Mouse (Mus musculus): ENCODE data around the gene Lamc3.

Lamc3 gene

DNA sequence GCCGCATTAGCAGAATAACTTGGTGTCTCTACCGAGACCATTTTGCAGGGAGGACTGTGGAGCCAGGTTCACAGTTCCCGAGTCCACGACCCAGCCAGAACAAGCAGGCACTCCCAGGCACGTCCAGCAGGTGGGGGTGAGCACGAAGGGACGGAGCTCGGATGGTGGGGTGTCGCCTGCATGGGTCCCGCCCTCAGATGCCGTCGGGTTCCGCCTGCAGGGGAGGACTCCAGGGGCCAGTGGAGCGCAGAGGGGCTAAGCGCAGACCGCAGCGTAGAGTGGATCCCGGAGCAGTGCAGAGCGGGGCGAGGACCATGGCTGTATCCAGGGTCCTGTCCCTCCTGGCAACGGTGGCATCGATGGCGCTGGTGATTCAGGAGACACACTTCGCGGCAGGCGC, at the start of gene Lamc3:
Gene Lamc3, plus strand, starts transcription at position 262 of the 400 bp plus-strand sequence.
- DNase-seq (ENCODE audit: low spot score), result peak; percentile 57

GRCm38 (mm10) chr2:31838868-31839267, 48.2 kb upstream of the Lamc3 start:
- DNase-seq (ENCODE audit: low spot score), result no peak

DNA sequence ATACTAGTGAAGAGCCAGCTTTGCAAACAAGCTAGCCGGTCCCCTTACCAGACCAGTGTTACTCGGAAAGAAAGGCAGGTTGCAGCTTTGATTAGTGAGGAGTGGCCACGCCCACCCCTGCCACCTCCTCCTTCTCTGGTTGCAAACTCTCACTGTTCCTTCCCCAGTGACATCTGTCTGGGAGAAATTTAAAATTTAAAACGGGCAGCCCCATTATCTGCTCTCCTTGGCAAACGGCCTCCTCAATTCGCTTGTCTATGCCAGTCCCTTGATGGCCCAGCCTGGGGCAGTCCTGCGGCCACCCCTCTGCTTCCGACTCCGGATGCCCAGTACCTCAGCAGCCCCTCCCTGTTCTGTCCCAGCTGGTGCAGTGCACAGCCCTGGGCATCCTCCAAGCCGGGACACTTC, 42.4 kb upstream of the Lamc3 start:
- DNase-seq (ENCODE audit: low spot score), result no peak

DNA sequence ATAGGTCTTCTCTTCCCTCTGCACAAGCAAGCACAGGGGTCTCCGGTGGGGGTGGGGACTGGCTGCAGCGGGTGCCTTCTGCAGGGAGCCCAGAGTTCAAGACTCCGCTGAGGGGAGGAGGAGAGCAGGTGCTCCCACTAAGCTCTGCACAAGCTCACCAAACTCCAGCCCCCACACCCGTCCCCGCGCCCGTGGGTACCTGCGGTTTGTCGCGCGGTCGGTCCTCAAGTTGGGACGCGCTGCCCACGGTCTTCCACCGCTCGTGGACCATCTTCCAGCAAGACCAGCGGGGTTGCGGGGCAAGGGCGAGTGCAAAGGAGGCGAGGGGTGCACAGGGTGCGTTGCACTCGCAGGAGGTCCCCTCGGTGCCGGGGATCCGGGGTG, 41.6 kb upstream of the Lamc3 start:
- DNase-seq (ENCODE audit: low spot score), result no peak

DNA sequence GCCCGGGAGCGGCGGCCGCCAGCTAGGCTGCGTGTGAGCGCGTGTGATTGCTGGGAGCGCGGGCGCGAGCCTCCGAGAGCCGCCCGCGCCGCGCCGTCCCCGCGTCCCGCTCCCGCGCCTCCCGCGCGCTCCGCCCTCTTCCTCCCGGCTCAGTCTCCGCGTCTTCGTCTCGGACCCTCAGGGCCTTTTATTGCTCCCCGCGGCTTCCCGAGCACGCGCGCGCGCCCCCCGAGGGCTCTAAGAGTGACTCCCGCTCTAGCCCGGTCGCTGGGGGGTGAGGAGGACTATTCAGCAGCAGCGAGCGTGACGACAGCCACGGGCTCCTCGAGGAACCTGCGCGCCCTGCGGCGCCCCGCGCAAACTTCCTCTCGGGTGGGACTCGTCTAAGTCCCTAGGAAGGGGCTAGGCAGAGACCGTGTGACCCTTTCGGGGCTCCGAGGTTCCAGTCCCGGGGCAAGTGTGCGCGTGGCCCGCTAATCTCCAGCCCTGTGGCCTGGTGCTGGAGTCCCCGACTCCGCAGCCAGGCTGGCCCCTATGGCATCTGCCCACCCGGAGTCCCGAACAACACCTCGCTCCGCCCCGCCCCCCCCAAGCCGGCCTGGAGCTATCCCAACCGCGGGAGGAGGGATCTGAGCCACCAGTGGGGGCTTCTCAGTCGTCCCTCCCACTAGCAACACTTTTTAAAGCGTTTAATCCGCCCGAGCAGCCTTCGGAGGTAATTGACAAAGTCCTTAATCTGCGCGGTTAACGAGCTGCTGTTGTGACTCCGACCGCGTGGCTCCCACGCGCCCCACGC, 41.0 kb upstream of the Lamc3 start, which contains the start of gene Fibcd1:
Gene Fibcd1, minus strand, starts transcription at position 110 of the 796 bp plus-strand sequence.
- no peak for DNase-seq (ENCODE audit: low spot score)

- no peak for DNase-seq (ENCODE audit: low spot score)
Measured at GRCm38 (mm10) chr2:31846692-31847660, 40.1 kb upstream of the Lamc3 start.

- no peak for DNase-seq (ENCODE audit: low spot score)
Measured at GRCm38 (mm10) chr2:31847908-31848307, 39.2 kb upstream of the Lamc3 start.

DNA sequence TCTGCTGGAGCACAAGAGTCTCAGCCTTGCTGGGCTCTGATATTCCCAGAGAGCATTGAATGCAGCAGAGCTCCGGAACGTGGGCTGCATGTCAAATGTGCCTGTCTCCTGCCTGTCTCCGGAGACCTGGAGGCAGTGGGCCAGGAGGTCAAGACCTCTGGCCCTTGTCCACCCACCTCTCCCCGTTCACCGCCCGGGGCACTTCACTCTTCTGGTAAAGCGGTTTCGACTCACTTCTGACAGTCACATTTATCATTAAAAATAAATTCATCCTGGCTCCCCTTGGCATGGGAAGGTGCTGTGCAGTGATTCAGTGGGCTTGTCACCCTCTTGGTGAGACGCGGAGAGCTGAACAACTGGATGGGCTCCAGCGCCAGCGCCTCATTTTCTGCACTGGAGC, 37.0 kb upstream of the Lamc3 start:
- DNase-seq (ENCODE audit: low spot score), result no peak

GRCm38 (mm10) chr2:31855991-31856390, 31.1 kb upstream of the Lamc3 start:
- DNase-seq (ENCODE audit: low spot score), result no peak

- no peak for DNase-seq (ENCODE audit: low spot score)
Measured at GRCm38 (mm10) chr2:31857180-31857579, 29.9 kb upstream of the Lamc3 start.

DNA sequence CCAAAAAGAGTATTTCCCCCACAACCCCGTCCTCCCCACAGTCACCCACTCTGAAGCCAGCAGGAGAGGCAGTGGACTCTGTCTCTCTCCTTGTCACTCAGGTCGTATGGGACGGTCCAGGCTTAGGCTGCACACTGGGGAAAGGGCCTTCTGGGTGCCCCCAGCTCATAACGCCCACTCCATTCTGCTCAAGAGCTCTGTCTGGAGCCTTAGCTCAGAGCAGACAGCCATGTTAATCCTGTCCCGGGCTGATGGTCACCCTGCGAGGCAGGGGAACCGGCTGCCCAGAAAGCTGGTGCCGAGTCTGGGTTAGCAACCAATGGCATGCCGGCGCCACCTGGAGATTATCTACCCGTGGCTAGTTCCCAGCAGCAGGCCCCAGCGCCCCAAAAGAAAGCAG, 28.6 kb upstream of the Lamc3 start:
- DNase-seq (ENCODE audit: low spot score), result no peak

DNA sequence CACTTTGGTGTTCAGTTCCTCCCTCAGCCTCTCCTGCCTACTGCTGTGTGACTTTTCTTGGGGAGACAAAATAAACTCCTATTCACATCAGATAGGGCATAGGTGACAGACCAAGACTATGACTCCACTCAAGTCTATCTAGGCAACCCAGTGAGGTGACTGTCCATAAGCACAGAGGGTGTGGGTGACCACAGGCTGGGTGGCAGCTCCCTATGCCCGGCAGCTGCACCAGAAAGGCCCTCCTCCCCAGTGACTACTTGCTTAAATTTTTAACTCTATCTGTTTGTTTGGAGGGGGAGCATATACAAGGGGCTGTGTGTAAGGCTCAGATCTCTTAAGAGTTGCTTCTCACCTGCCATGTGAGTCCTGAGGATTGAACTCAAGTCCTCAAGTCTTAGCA, 24.2 kb upstream of the Lamc3 start:
- DNase-seq (ENCODE audit: low spot score), result no peak

GRCm38 (mm10) chr2:31863766-31864165, 23.3 kb upstream of the Lamc3 start:
- DNase-seq (ENCODE audit: low spot score), result no peak

DNA sequence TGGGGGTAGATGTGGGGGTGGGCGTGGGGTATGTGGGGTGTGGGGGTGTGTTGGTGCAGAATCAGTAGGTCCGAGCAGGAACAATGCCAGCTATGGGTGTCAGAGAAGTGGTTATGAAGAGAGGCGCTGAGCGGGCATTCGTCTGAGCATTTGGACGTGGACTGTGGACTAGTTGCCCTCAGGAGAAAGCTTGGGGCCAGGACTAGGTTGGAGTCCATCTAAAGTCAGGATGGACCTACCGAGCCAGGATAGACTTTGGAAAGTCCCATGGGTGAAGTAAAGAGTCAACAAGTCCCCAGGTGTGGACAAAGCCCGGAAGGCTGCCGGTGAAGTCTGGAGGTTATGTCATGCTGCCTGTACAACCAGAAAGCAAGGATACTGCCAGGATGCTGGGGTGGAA, 22.2 kb upstream of the Lamc3 start:
- no peak for DNase-seq (ENCODE audit: low spot score)

DNA sequence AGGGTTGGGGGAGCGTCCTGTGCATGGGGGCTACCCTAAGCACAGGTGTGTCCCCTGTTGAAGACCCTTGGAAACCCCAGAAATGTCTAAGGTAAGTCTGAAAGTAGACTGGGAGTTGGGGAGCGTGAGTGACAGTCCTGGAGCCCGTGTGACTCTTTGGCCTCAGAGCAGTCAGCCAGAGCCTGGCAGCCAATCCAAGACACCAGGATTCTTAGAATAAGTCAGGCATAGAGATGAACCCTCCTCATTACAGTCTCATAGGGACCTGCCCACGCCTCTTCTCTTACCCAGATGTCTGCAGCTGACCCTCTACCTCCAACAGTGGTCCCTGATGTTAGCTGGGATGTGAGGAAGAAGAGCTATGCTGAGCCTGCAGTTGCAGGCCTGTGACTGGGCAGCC, 21.8 kb upstream of the Lamc3 start:
- no peak for DNase-seq (ENCODE audit: low spot score)

DNA sequence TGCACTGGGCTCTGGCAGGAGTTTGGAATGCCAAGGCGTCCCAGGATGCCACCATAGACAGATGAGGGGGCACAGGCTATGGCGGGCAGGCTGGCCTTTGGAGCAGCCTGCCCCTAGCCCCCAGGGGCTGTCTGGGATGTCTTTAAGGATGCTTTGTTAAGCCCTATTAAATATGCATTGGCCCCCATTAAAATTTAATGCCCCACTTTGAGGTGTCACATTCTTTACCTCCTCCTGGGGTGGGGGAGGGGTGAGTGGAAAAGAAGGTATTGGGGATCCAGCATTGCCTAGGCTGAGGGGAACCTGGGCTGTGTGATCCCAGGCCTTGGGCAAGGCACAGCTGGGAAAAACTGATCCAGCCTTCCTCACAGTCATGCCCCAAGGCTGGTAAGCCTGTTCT, 21.3 kb upstream of the Lamc3 start:
- no peak for DNase-seq (ENCODE audit: low spot score)

DNA sequence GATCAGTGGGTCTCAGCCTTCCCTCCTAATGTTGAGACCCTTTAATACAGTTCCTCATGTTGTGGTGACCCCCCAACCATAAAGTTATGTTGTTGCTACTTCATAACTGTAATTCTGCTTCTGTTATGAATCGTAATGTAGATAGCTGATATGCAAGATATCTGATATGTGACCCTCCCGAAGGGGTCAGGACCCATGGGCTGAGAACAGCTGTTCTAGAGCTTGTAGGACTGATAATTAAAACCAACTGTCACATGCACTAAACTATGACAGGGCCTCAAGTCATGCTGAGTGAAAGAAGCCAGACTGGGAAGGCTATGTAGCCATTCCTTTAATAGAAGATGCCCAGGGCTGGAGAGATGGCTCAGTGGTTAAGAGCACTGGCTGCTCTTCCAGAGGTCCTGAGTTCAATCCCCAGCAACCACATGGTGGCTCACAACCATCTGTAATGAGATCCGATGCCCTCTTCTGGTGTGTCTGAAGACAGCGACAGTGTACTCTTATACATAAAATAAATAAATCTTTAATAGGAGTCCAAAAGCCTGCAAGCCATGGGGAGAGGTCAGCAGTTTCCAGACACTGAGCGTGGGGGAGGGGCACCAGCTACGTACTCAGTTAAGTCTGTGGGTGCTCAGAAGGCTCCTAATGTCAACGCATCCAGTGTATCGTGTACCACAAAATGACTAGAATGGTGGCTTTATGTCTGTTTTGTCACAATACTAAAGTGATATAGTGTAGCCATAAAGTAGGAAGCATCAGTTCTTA, 19.1 kb upstream of the Lamc3 start:
- no peak for DNase-seq (ENCODE audit: low spot score)

- no peak for DNase-seq (ENCODE audit: low spot score)
Measured at GRCm38 (mm10) chr2:31868538-31869164, 18.4 kb upstream of the Lamc3 start.

DNA sequence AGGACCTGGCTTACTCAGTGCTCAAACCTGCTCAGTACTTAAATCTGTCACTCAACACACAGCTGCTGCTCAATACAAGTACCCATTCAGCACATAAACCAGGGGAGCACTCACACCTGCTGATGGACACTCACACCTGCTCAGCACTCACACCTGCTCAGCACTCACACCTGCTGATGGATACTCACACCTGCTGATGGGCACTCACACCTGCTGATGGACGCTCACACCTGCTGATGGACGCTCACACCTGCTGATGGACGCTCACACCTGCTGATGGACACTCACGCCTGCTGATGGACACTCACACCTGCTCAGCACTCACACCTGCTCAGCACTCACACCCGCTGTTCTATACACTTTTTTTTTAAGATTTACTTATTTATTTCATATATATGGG, 17.4 kb upstream of the Lamc3 start:
- no peak for DNase-seq (ENCODE audit: low spot score)

DNA sequence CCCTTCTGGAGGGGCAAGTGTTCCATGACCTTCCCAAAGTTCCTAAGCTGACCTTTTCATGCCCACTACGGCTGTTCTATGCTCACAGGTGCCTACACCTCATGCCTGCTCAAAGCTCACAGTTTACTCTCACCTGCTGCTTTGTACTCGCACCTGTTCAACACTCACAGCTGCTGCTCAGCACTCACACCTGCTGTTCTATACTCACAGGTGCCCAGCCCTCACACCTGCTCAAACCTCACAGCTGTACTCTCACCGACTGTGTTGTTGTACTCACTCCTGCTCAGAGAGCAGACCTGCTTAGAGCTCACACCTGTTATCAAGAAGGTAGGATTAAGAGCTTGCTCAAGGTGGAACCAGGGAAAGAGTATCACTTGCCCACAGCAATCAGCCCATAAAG, 16.4 kb upstream of the Lamc3 start:
- no peak for DNase-seq (ENCODE audit: low spot score)

DNA sequence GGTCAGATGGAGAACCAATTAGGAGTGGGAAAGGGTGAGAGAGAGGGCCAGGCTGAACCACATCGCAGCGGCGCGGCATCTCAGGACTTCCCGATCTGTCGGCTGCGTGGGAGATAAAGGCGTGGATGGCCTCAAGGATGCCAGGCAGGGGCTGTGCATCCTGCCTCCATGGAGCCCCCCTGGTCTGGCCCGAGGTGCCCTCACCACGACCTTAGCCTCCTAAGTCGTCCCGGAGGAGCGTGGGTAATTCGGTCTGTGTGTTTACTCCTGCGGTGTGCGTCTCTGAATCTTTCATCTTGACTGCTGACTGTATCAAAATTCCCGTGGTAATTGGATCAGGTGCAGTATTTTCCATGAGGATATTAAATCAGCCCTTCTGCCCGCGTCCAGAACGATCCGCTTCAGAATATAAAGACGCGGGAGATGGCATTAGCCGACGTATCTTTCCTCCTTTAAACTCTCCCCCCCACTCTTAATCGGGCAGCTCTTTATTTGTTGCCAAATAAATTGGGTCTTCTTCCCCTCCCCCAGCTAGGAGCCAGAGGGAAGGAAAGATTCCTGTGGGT, 12.7 kb upstream of the Lamc3 start:
- DNase-seq (ENCODE audit: low spot score), result no peak
